Mouse (Mus musculus): ENCODE results near the gene Casp14.

Gene Casp14

GRCm38 (mm10) chr10:78718056-78718455 is at the start of gene Casp14:
TSS of gene Casp14 (minus strand) at chr10:78718294.
- no peak for TF ChIP-seq GATA4 (IDR thresholded peaks at IDR 0.05; ENCODE audit: insufficient replicate concordance, low read length)

- TF ChIP-seq GATA4 (IDR thresholded peaks at IDR 0.05; ENCODE audit: insufficient replicate concordance, low read length): no peak
These were observed 47.5 kb upstream of the Casp14 start for GRCm38 (mm10) chr10:78765570-78765969.

GRCm38 (mm10) chr10:78756021-78756420 is 37.9 kb upstream of the Casp14 start:
- TF ChIP-seq GATA4 (IDR thresholded peaks at IDR 0.05; ENCODE audit: insufficient replicate concordance, low read length): no peak

GRCm38 (mm10) chr10:78752452-78753191 is 34.5 kb upstream of the Casp14 start, which contains the start of gene Ccdc105:
TSS of gene Ccdc105 (minus strand) at chr10:78753065.
- no peak for TF ChIP-seq GATA4 (IDR thresholded peaks at IDR 0.05; ENCODE audit: insufficient replicate concordance, low read length)

- no peak for TF ChIP-seq GATA4 (IDR thresholded peaks at IDR 0.05; ENCODE audit: insufficient replicate concordance, low read length)
These were observed 30.9 kb upstream of the Casp14 start for GRCm38 (mm10) chr10:78748946-78749345.

GRCm38 (mm10) chr10:78748161-78748560 is 30.1 kb upstream of the Casp14 start:
- TF ChIP-seq GATA4 (IDR thresholded peaks at IDR 0.05; ENCODE audit: insufficient replicate concordance, low read length): no peak

GRCm38 (mm10) chr10:78747035-78747721 is 29.1 kb upstream of the Casp14 start:
- TF ChIP-seq GATA4 (IDR thresholded peaks at IDR 0.05; ENCODE audit: insufficient replicate concordance, low read length): no peak

- TF ChIP-seq GATA4 (IDR thresholded peaks at IDR 0.05; ENCODE audit: insufficient replicate concordance, low read length): no peak
These were observed 27.5 kb upstream of the Casp14 start for GRCm38 (mm10) chr10:78745453-78746232.

GRCm38 (mm10) chr10:78743721-78744120 is 25.6 kb upstream of the Casp14 start:
- TF ChIP-seq GATA4 (IDR thresholded peaks at IDR 0.05; ENCODE audit: insufficient replicate concordance, low read length): no peak

GRCm38 (mm10) chr10:78739821-78740220 is 21.7 kb upstream of the Casp14 start:
- no peak for TF ChIP-seq GATA4 (IDR thresholded peaks at IDR 0.05; ENCODE audit: insufficient replicate concordance, low read length)

GRCm38 (mm10) chr10:78727876-78728275 is 9.8 kb upstream of the Casp14 start:
- TF ChIP-seq GATA4 (IDR thresholded peaks at IDR 0.05; ENCODE audit: insufficient replicate concordance, low read length): no peak

GRCm38 (mm10) chr10:78727035-78727434 is 8.9 kb upstream of the Casp14 start:
- TF ChIP-seq GATA4 (IDR thresholded peaks at IDR 0.05; ENCODE audit: insufficient replicate concordance, low read length): no peak

- TF ChIP-seq GATA4 (IDR thresholded peaks at IDR 0.05; ENCODE audit: insufficient replicate concordance, low read length): no peak
These were observed 5.3 kb upstream of the Casp14 start for GRCm38 (mm10) chr10:78723416-78723815.

GRCm38 (mm10) chr10:78722654-78723053 is 4.6 kb upstream of the Casp14 start:
- no peak for TF ChIP-seq GATA4 (IDR thresholded peaks at IDR 0.05; ENCODE audit: insufficient replicate concordance, low read length)

GRCm38 (mm10) chr10:78722036-78722435 is 3.9 kb upstream of the Casp14 start:
- TF ChIP-seq GATA4 (IDR thresholded peaks at IDR 0.05; ENCODE audit: insufficient replicate concordance, low read length): no peak

GRCm38 (mm10) chr10:78716231-78716630 is 1.9 kb downstream of the Casp14 start:
- no peak for TF ChIP-seq GATA4 (IDR thresholded peaks at IDR 0.05; ENCODE audit: insufficient replicate concordance, low read length)
